Mouse (Mus musculus): ENCODE results near the gene H2-Ob. TPM values are rescaled to one million over a fixed set of nuclear protein-coding genes. Genes with fewer than 3 reads are reported as not detected.

H2-Ob gene
- polyA plus RNA-seq (2012): 10.4 and 14.9 TPM in 2 replicates

GRCm38 (mm10) chr17:34238706-34239105 is at the start of gene H2-Ob:
H2-Ob (plus strand) TSS chr17:34238903.

GRCm38 (mm10) chr17:34196941-34197894 is 41.5 kb upstream of the H2-Ob start, which contains the start of gene Psmb8:
Psmb8 (plus strand) TSS chr17:34197721.

GRCm38 (mm10) chr17:34203444-34203843 is 35.3 kb upstream of the H2-Ob start, which contains the start of gene Tap2:
Tap2 (plus strand) TSS chr17:34203527.

GRCm38 (mm10) chr17:34257594-34258375 is 19.1 kb downstream of the H2-Ob start, which contains the start of gene H2-Ab1:
H2-Ab1 (plus strand) TSS chr17:34257689.

GRCm38 (mm10) chr17:34287648-34288047 is 48.9 kb downstream of the H2-Ob start, which contains the start of gene H2-Aa:
H2-Aa (minus strand) TSS chr17:34287823.

Other genes with a start within 250 kb of the H2-Ob start
- gene H2-K1, start 238.6 kb upstream of the H2-Ob start, polyA plus RNA-seq (2012): 2,707 and 3,834 TPM in 2 replicates
- gene Ring1, start 214.2 kb upstream of the H2-Ob start, polyA plus RNA-seq (2012): 50.5 and 69.1 TPM in 2 replicates
- gene H2-Ke6, start 210.8 kb upstream of the H2-Ob start, polyA plus RNA-seq (2012): 73.4 and 93.4 TPM in 2 replicates
- gene Slc39a7, start 207.2 kb upstream of the H2-Ob start, polyA plus RNA-seq (2012): 124 and 129 TPM in 2 replicates
- 259 and 275 TPM in 2 replicates for gene Rxrb, start 207.1 kb upstream of the H2-Ob start, polyA plus RNA-seq (2012)
- gene Col11a2, start 199.5 kb upstream of the H2-Ob start, polyA plus RNA-seq (2012): 18.1 and 22.9 TPM in 2 replicates
- gene H2-Oa, start 146.6 kb upstream of the H2-Ob start, polyA plus RNA-seq (2012): 18.9 and 21.5 TPM in 2 replicates
- gene H2-DMa, start 119.4 kb upstream of the H2-Ob start, polyA plus RNA-seq (2012): 87.7 and 91.4 TPM in 2 replicates
- gene Brd2, start 116.3 kb upstream of the H2-Ob start, polyA plus RNA-seq (2012): 509 and 540 TPM in 2 replicates
- gene H2-DMb2, start 95.6 kb upstream of the H2-Ob start, polyA plus RNA-seq (2012): 3.6 and 4.5 TPM in 2 replicates
- gene H2-DMb1, start 85.8 kb upstream of the H2-Ob start, polyA plus RNA-seq (2012): 42.5 and 51.0 TPM in 2 replicates
- 141 TPM in 2 replicates for gene Tap1, start 51.4 kb upstream of the H2-Ob start, polyA plus RNA-seq (2012)
- 78.2 and 85.0 TPM in 2 replicates for gene Psmb9, start 51.1 kb upstream of the H2-Ob start, polyA plus RNA-seq (2012)
- 393 and 403 TPM in 2 replicates for gene Psmb8, start 41.2 kb upstream of the H2-Ob start, polyA plus RNA-seq (2012)
- gene Tap2, start 35.4 kb upstream of the H2-Ob start, polyA plus RNA-seq (2012): 218 and 296 TPM in 2 replicates
- 360 and 375 TPM in 2 replicates for gene H2-Ab1, start 18.8 kb downstream of the H2-Ob start, polyA plus RNA-seq (2012)
- gene H2-Aa, start 48.9 kb downstream of the H2-Ob start, polyA plus RNA-seq (2012): 31.4 and 35.0 TPM in 2 replicates
- 53.5 and 61.7 TPM in 2 replicates for gene H2-Eb1, start 67.0 kb downstream of the H2-Ob start, polyA plus RNA-seq (2012)
- gene H2-Eb2, start 86.8 kb downstream of the H2-Ob start, polyA plus RNA-seq (2012): 0.03 TPM in 1 of 2 replicates, not detected in the other
- gene Btnl2, start 115.9 kb downstream of the H2-Ob start, polyA plus RNA-seq (2012): 0.02 TPM in 1 of 2 replicates, not detected in the other
- not detected in 2 replicates for gene Btnl1, start 138.2 kb downstream of the H2-Ob start, polyA plus RNA-seq (2012)
- 0.09 and 0.53 TPM in 2 replicates for gene BC051142, start 159.9 kb downstream of the H2-Ob start, polyA plus RNA-seq (2012)
- not detected in 2 replicates for gene Btnl4, start 238.4 kb downstream of the H2-Ob start, polyA plus RNA-seq (2012)

Data from megakaryocyte-erythroid progenitor cell, adult 5 weeks (primary cell).